Mouse (Mus musculus): ENCODE measurements around the gene Zfp13.
"Not testable (repeated sequence)": the region's sequence is repeated elsewhere in the genome, so short reads cannot be mapped to it uniquely, and the experiment has no call there.

The Zfp13 gene

DNA sequence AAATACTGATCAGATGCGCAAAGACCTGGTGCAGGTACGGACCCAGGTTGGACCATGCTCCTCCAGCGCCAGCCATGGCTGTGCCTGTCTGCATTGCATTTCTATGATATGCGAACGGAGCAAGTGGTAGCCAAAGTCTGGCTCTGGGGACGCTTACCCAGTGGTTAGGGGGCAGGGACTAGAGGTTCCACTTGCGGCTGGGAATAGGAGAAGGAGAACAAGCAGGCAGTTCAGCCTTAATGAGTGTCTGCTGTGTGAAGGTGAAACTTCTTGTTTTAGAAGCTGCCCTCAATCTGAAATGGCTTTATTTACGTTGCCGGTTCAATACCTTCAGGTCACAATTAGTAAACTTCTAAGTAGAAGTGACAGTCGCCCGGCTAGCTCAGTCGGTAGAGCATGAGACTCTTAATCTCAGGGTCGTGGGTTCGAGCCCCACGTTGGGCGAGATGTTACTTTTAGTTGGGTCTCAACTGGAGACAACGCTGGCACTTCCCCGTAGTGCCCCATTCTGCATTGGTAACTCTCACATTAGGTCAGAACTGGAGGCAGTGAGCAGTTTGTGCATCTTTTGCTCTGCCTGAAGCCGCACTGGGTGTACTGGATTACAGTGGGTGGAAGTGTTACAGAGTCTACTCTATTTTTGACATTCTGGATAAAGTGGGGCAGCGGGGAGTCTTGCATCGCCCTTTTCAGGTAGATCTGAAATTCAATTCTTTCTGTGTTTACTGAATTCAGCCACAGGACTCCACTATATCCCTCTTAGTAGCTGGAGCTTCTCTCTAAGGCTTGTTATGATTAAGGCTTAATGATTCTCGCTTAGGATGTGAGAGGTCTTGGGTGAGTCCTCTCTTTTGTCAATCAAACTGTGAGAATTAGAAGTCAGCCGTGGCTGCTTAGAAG, 65.4 kb downstream of the Zfp13 start:
- DNase-seq (ENCODE audit: low spot score) = not testable (repeated sequence)

DNA sequence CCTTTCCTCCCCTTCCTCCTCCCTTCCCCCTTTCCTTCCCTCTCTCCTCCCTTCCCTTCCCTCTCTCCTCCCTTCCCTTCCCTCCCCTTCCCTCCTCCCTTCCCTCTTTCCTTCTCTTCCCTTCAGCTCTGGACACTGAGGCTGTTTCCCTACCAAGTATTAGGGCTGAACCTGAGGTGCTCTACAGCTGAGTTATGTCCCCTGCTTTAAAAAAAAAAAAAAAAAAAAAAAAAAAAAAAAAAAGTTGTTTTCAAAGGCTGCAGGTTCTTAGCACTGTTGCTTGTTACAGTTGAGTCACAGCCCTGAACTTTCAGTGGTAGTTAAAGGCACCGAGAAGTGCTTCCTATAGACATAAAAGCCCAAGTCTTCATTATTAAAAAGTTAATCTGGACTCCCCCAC, 67.9 kb downstream of the Zfp13 start:
- DNase-seq (ENCODE audit: low spot score) = not testable (repeated sequence)
